Mouse (Mus musculus) lung, embryonic 16.5 days (tissue): ENCODE measurements around the gene Epm2a. TPM values are rescaled to one million over a fixed set of nuclear protein-coding genes. Genes with fewer than 3 reads are reported as not detected.

Experiments used
- ATAC-seq: fragments of 200-750 bp; cut with Nextera tagmentation; 2 replicates; pipeline ENCODE4 v1.8.0; 2017; ENCODE audit warnings: low read depth, mild to moderate bottlenecking, moderate library complexity
- H3K27ac ChIP-seq: fragments of 300-500 bp; sonication (generic); 2 replicates; pipeline ENCODE4 v1.5.1; 2014; ENCODE audit warnings: mild to moderate bottlenecking, control low read depth, low read length
- H3K27me3 ChIP-seq: fragments of 300-500 bp; sonication (generic); 2 replicates; pipeline ENCODE4 v1.6.1; 2014; ENCODE audit warnings: low read depth, low read length, mixed read lengths; ENCODE audit not compliant: control insufficient read depth, insufficient read depth
- H3K36me3 ChIP-seq: fragments of 300-500 bp; sonication (generic); 2 replicates; pipeline ENCODE4 v1.6.1; 2014; ENCODE audit warnings: low read length; ENCODE audit not compliant: control insufficient read depth, insufficient read depth
- H3K4me1 ChIP-seq: fragments of 300-500 bp; sonication (generic); replicated peaks from 2 replicates; pipeline ENCODE4 v1.6.1; 2014; ENCODE audit warnings: low read length, mixed read lengths; ENCODE audit not compliant: control insufficient read depth, insufficient read depth
- H3K4me2 ChIP-seq: fragments of 300-500 bp; sonication (generic); 2 replicates; pipeline ENCODE4 v1.6.1; 2014; ENCODE audit warnings: low read depth, low read length, control low read depth
- H3K4me3 ChIP-seq: fragments of 300-500 bp; sonication (generic); 2 replicates; pipeline ENCODE4 v1.5.1; 2014; ENCODE audit warnings: mild to moderate bottlenecking, low read length, control low read depth
- H3K9ac ChIP-seq: fragments of 300-500 bp; sonication (generic); 2 replicates; pipeline ENCODE4 v1.6.1; 2014; ENCODE audit warnings: low read length, control low read depth
- H3K9me3 ChIP-seq: fragments of 300-500 bp; sonication (generic); 2 replicates; pipeline ENCODE4 v1.6.1; 2016; ENCODE audit warnings: low read length; ENCODE audit not compliant: control insufficient read depth
- WGBS: fragments of 180-500 bp; shearing (Covaris S2); extraction: QIAGEN DNeasy Blood & Tissue Kit; methylation state at CpG from one replicate; pipeline ENCODE4 v1.1.7; 2014; 5-methylcytosine and 5-hydroxymethylcytosine counted together
- polyA plus RNA-seq: library from polyadenylated mRNA; unstranded; fragments of >200 nt; fragmentation: Nextera tagmentation; extraction: Ambion mirVana; gene quantifications from 2 replicates; pipeline ENCODE4 v1.2.1, GENCODE M21; 2015

The Epm2a gene
- polyA plus RNA-seq, 1 experiment from 2014 or later: 0.35 TPM

GRCm38 (mm10) chr10:11491956-11492355 lies 148.8 kb downstream of the Epm2a start:
- peak overlapping the region; percentile 25; the same call in 1 of the 2 replicates for H3K4me3 ChIP-seq
- 0 out of 2 replicates have a peak, but pooled peaks cover 2% of the 10 kb centered on the region for H3K4me1 ChIP-seq
- no peak overlapping the region for H3K4me2 ChIP-seq
- ATAC-seq: peak; percentile 99
- peaks cover 3% of the 10 kb centered on the region for H3K27me3 ChIP-seq
- H3K36me3 ChIP-seq: 0 out of 2 replicates have a peak, but pooled peaks cover 2% of the 10 kb centered on the region
- H3K27ac ChIP-seq: no peak overlapping the region
- H3K9me3 ChIP-seq: peaks cover 10% of the 10 kb centered on the region
- WGBS: 45% methylated on average over 28 of the region's 28 CpGs
- H3K9ac ChIP-seq: no peak overlapping the region

Other genes starting within 250 kb of the Epm2a start
- gene Shprh, start 194.0 kb upstream of the Epm2a start, polyA plus RNA-seq: 15.1 and 15.3 TPM in 2 replicates
- gene Fbxo30, start 62.1 kb upstream of the Epm2a start, polyA plus RNA-seq: 33.1 and 34.8 TPM in 2 replicates